Mouse (Mus musculus) liver, postnatal 0 days (tissue): ENCODE measurements around the gene Aars2. TPM values are rescaled to one million over a fixed set of nuclear protein-coding genes. Genes with fewer than 3 reads are reported as not detected.

Experiments
- ATAC-seq: fragments of 200-750 bp; cut with Nextera tagmentation; 2 replicates; pipeline ENCODE4 v1.8.0; 2017; ENCODE audit warnings: mild to moderate bottlenecking, moderate library complexity
- DNase-seq: peaks from one replicate; pipeline ENCODE4 v3.0.0-alpha.2; 2016
- H3K27ac ChIP-seq: fragments of 300-500 bp; sonication (generic); 2 replicates; pipeline ENCODE4 v1.5.1; 2014; ENCODE audit warnings: antibody characterized with exemption, moderate library complexity, mild to moderate bottlenecking, low read depth
- H3K27me3 ChIP-seq: fragments of 300-500 bp; sonication (generic); 2 replicates; pipeline ENCODE4 v1.6.1; 2014; ENCODE audit warnings: low read length, control low read depth, mixed read lengths; ENCODE audit not compliant: insufficient read depth
- H3K36me3 ChIP-seq: fragments of 300-500 bp; sonication (generic); replicated peaks from 2 replicates; pipeline ENCODE4 v1.6.1; 2014; ENCODE audit warnings: mild to moderate bottlenecking, control low read depth, low read length, moderate library complexity, mixed read lengths; ENCODE audit not compliant: insufficient read depth
- H3K4me1 ChIP-seq: fragments of 300-500 bp; sonication (generic); 2 replicates; pipeline ENCODE4 v1.6.1; 2014; ENCODE audit warnings: antibody characterized with exemption, mild to moderate bottlenecking, control low read depth; ENCODE audit not compliant: insufficient read depth
- H3K4me2 ChIP-seq: fragments of 300-500 bp; sonication (generic); 2 replicates; pipeline ENCODE4 v1.6.1; 2014; ENCODE audit warnings: low read depth, mild to moderate bottlenecking, low read length, moderate library complexity, mixed read lengths
- H3K4me3 ChIP-seq: fragments of 300-500 bp; sonication (generic); 2 replicates; pipeline ENCODE4 v1.5.1; 2014; ENCODE audit warnings: low read depth, low read length
- H3K9ac ChIP-seq: fragments of 300-500 bp; sonication (generic); replicated peaks from 2 replicates; pipeline ENCODE4 v1.6.1; 2014; ENCODE audit warnings: mild to moderate bottlenecking, moderate library complexity
- H3K9me3 ChIP-seq: fragments of 300-500 bp; sonication (generic); 2 replicates; pipeline ENCODE4 v1.6.1; 2016; ENCODE audit warnings: mild to moderate bottlenecking, control low read depth, low read length, mixed read lengths
- CTCF ChIP-seq: sonication (generic); IDR thresholded peaks from 2 replicates; pipeline ENCODE4 v1.5.1; 2016; ENCODE audit warnings: antibody characterized with exemption, low read depth
- EP300 ChIP-seq: IDR thresholded peaks from 2 replicates; pipeline ENCODE4 v1.6.1; 2016; ENCODE audit warnings: antibody characterized with exemption, low read depth, mild to moderate bottlenecking
- WGBS: fragments of 180-500 bp; shearing (Covaris S2); extraction: QIAGEN DNeasy Blood & Tissue Kit; methylation state at CpG from one replicate; pipeline ENCODE4 v1.1.7; 2014; ENCODE audit not compliant: insufficient replicate concordance; 5-methylcytosine and 5-hydroxymethylcytosine counted together
- polyA plus RNA-seq: library from polyadenylated mRNA; unstranded; fragments of >200 nt; fragmentation: Nextera tagmentation; extraction: Ambion mirVana; gene quantifications from 2 replicates; pipeline ENCODE4 v1.2.1, GENCODE M21; 2015

Gene Aars2
- polyA plus RNA-seq, 1 experiment from 2014 or later: 4.8 TPM

- H3K9me3 ChIP-seq: no peaks in the 10 kb centered on the region
- H3K9ac ChIP-seq: no peak overlapping the region
- H3K4me1 ChIP-seq: no peaks in the 10 kb centered on the region
- TF ChIP-seq EP300 (no peak), CTCF (no peak)
- ATAC-seq: no peak
- no peak overlapping the region for H3K27ac ChIP-seq
- no peak overlapping the region for H3K4me2 ChIP-seq
- no peaks in the 10 kb centered on the region for H3K36me3 ChIP-seq
- peaks cover 25% of the 10 kb centered on the region for H3K27me3 ChIP-seq
- DNase-seq: no peak
- no peak overlapping the region for H3K4me3 ChIP-seq
- 27% methylated on average over 5 of the region's 5 CpGs for WGBS
These were observed 19.9 kb downstream of the Aars2 start for GRCm38 (mm10) chr17:45526571-45526970.

GRCm38 (mm10) chr17:45530346-45530782 lies 23.7 kb downstream of the Aars2 start:
- no peak for DNase-seq
- H3K9me3 ChIP-seq: no peaks in the 10 kb centered on the region
- H3K27me3 ChIP-seq: peaks cover 30% of the 10 kb centered on the region
- H3K4me3 ChIP-seq: no peak overlapping the region
- H3K4me1 ChIP-seq: no peaks in the 10 kb centered on the region
- WGBS: 40% methylated on average over 13 of the region's 13 CpGs
- no peaks in the 10 kb centered on the region for H3K36me3 ChIP-seq
- no peak overlapping the region for H3K27ac ChIP-seq
- H3K4me2 ChIP-seq: no peak overlapping the region
- no peak for TF ChIP-seq CTCF
- TF ChIP-seq EP300: no peak
- H3K9ac ChIP-seq: no peak overlapping the region
- no peak for ATAC-seq

- DNase-seq (no peak), ATAC-seq (no peak)
- Histone ChIP-seq H3K36me3 (no peaks in the 10 kb centered on the region), H3K9me3 (no peaks in the 10 kb centered on the region), H3K4me2 (no peak overlapping the region), H3K27ac (no peak overlapping the region), H3K4me3 (no peak overlapping the region), H3K4me1 (no peaks in the 10 kb centered on the region), H3K27me3 (peaks cover 46% of the 10 kb centered on the region), H3K9ac (no peak overlapping the region)
- TF ChIP-seq CTCF (no peak), EP300 (no peak)
- WGBS: 42% methylated on average over 15 of the region's 15 CpGs
These were observed 26.3 kb downstream of the Aars2 start for GRCm38 (mm10) chr17:45532896-45533295.

- H3K36me3 ChIP-seq: no peaks in the 10 kb centered on the region
- no peaks in the 10 kb centered on the region for H3K4me1 ChIP-seq
- WGBS: 11% methylated on average over 5 of the region's 5 CpGs
- DNase-seq (no peak), ATAC-seq (no peak)
- H3K4me3 ChIP-seq: no peak overlapping the region
- H3K27me3 ChIP-seq: peaks cover 51% of the 10 kb centered on the region
- no peak for TF ChIP-seq CTCF
- no peak for TF ChIP-seq EP300
- H3K9ac ChIP-seq: no peak overlapping the region
- H3K27ac ChIP-seq: no peak overlapping the region
- no peaks in the 10 kb centered on the region for H3K9me3 ChIP-seq
- no peak overlapping the region for H3K4me2 ChIP-seq
These were observed 29.6 kb downstream of the Aars2 start for GRCm38 (mm10) chr17:45536264-45536663.

DNA sequence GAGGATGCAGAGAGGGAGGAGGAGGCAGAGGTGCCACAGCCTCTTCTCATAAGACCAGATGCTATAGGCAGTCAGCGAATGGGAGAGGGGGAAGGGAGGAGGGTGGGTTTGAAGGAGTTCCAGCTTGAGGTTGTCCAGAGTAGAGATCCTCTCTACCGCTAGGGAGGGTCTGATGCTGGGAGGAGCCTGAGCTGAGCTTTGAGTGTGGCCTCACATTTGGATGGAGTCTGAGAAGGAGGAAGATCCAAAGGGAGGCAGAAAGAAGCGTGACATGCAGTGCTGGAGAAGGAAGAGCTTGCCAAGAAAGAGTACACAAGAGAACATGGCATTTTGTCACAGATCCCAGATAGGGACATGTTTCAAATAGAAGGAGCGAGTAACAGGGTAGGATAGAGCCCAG lies 31.8 kb downstream of the Aars2 start:
- Histone ChIP-seq H3K4me1 (no peaks in the 10 kb centered on the region), H3K27me3 (peaks cover 55% of the 10 kb centered on the region), H3K36me3 (no peaks in the 10 kb centered on the region), H3K4me3 (no peak overlapping the region), H3K9ac (no peak overlapping the region), H3K9me3 (no peaks in the 10 kb centered on the region), H3K27ac (no peak overlapping the region), H3K4me2 (no peak overlapping the region)
- ATAC-seq (no peak), DNase-seq (no peak)
- 56% methylated on average over 4 of the region's 4 CpGs for WGBS
- no peak for TF ChIP-seq EP300
- TF ChIP-seq CTCF: no peak

GRCm38 (mm10) chr17:45539664-45540063 lies 33.0 kb downstream of the Aars2 start:
- no peak for ATAC-seq
- peaks cover 63% of the 10 kb centered on the region for H3K27me3 ChIP-seq
- no peak overlapping the region for H3K4me3 ChIP-seq
- H3K4me1 ChIP-seq: no peaks in the 10 kb centered on the region
- DNase-seq: no peak
- H3K9me3 ChIP-seq: no peaks in the 10 kb centered on the region
- H3K4me2 ChIP-seq: no peak overlapping the region
- no peak overlapping the region for H3K27ac ChIP-seq
- TF ChIP-seq EP300 (no peak), CTCF (no peak)
- 68% methylated on average over 21 of the region's 21 CpGs for WGBS
- no peaks in the 10 kb centered on the region for H3K36me3 ChIP-seq
- no peak overlapping the region for H3K9ac ChIP-seq

GRCm38 (mm10) chr17:45542129-45542528 lies 35.5 kb downstream of the Aars2 start:
- WGBS: 22% methylated on average over 6 of the region's 6 CpGs
- no peak for ATAC-seq
- Histone ChIP-seq H3K9ac (no peak overlapping the region), H3K27ac (no peak overlapping the region), H3K4me3 (no peak overlapping the region), H3K4me1 (peaks cover 5% of the 10 kb centered on the region; the same call in 1 of the 2 replicates), H3K36me3 (no peaks in the 10 kb centered on the region), H3K27me3 (peaks cover 64% of the 10 kb centered on the region), H3K4me2 (no peak overlapping the region), H3K9me3 (no peaks in the 10 kb centered on the region)
- TF ChIP-seq EP300: no peak
- TF ChIP-seq CTCF: no peak
- DNase-seq: no peak
